Mouse (Mus musculus): ENCODE data around the gene Plgrkt. TPM values are rescaled to one million over a fixed set of nuclear protein-coding genes. Genes with fewer than 3 reads are reported as not detected.
"Not testable (repeated sequence)": the region's sequence is repeated elsewhere in the genome, so short reads cannot be mapped to it uniquely, and the experiment has no call there.

The Plgrkt gene
- 50.2 and 51.5 TPM in 2 replicates for polyA plus RNA-seq (2016; fragmentation: Nextera tagmentation; extraction: Ambion mirVana)

GRCm38 (mm10) chr19:29366969-29367622 lies at the start of gene Plgrkt, which contains the start of gene Cd274:
Gene Plgrkt (minus strand): TSS chr19:29367390.
Gene Cd274 (plus strand): TSS chr19:29367455.
- H3K4me1 ChIP-seq (replicated peaks): peaks cover 8% of the 10 kb centered on the region; the same call in 1 of the 2 replicates
- 3% methylated on average over 26 of the region's 26 CpGs for WGBS
- H3K4me3 ChIP-seq (replicated peaks): peak within 1 kb of the TSS; percentile 52
- peak within 1 kb of the TSS; percentile 87 for H3K4me2 ChIP-seq
- ATAC-seq (ENCODE audit: insufficient number of reproducible peaks, insufficient read depth, low FRiP score, low TSS enrichment, low read depth): no peak
- H3K36me3 ChIP-seq: no peaks in the 10 kb centered on the region
- H3K9ac ChIP-seq (replicated peaks): peak within 1 kb of the TSS; percentile 52
- peaks cover 11% of the 10 kb centered on the region; the same call in 1 of the 2 replicates for H3K27me3 ChIP-seq
- H3K9me3 ChIP-seq: no peaks in the 10 kb centered on the region
- H3K27ac ChIP-seq: no peak within 1 kb of the TSS

- Histone ChIP-seq H3K27ac (no peak overlapping the region), H3K36me3 (no peaks in the 10 kb centered on the region), H3K9me3 (no peaks in the 10 kb centered on the region), H3K27me3 (no peaks in the 10 kb centered on the region), H3K4me3 (replicated peaks) (no peak overlapping the region), H3K4me1 (replicated peaks) (peaks cover 6% of the 10 kb centered on the region; the same call in 1 of the 2 replicates), H3K9ac (replicated peaks) (no peak overlapping the region), H3K4me2 (no peak overlapping the region)
- no peak for ATAC-seq (ENCODE audit: insufficient number of reproducible peaks, insufficient read depth, low FRiP score, low TSS enrichment, low read depth)
- WGBS: 80% methylated on average over 3 of the region's 3 CpGs
Observed at GRCm38 (mm10) chr19:29416393-29416902, 49.3 kb upstream of the Plgrkt start.

- not testable (repeated sequence) for H3K4me3 ChIP-seq (replicated peaks); H3K4me2 ChIP-seq; H3K27ac ChIP-seq; H3K4me1 ChIP-seq (replicated peaks); H3K27me3 ChIP-seq; H3K36me3 ChIP-seq; H3K9ac ChIP-seq (replicated peaks); ATAC-seq (ENCODE audit: insufficient number of reproducible peaks, insufficient read depth, low FRiP score, low TSS enrichment, low read depth); H3K9me3 ChIP-seq
Observed at GRCm38 (mm10) chr19:29414917-29415316, 47.7 kb upstream of the Plgrkt start.

GRCm38 (mm10) chr19:29414513-29414912 lies 47.3 kb upstream of the Plgrkt start:
- 93% methylated on average over 3 of the region's 3 CpGs for WGBS
- H3K4me1 ChIP-seq (replicated peaks): peaks cover 6% of the 10 kb centered on the region; the same call in 1 of the 2 replicates
- H3K9me3 ChIP-seq: no peaks in the 10 kb centered on the region
- no peak overlapping the region for H3K4me3 ChIP-seq (replicated peaks)
- no peak overlapping the region for H3K4me2 ChIP-seq
- H3K36me3 ChIP-seq: no peaks in the 10 kb centered on the region
- no peaks in the 10 kb centered on the region for H3K27me3 ChIP-seq
- no peak overlapping the region for H3K27ac ChIP-seq
- no peak overlapping the region for H3K9ac ChIP-seq (replicated peaks)
- no peak for ATAC-seq (ENCODE audit: insufficient number of reproducible peaks, insufficient read depth, low FRiP score, low TSS enrichment, low read depth)

- Histone ChIP-seq H3K4me2 (no peak overlapping the region), H3K27me3 (no peaks in the 10 kb centered on the region), H3K4me1 (replicated peaks) (peaks cover 15% of the 10 kb centered on the region; the same call in 1 of the 2 replicates), H3K9me3 (no peaks in the 10 kb centered on the region), H3K36me3 (no peaks in the 10 kb centered on the region), H3K4me3 (replicated peaks) (no peak overlapping the region), H3K27ac (peak overlapping the region; percentile 85), H3K9ac (replicated peaks) (no peak overlapping the region)
- peak; percentile 78; the same call in 1 of the 2 replicates for ATAC-seq (ENCODE audit: insufficient number of reproducible peaks, insufficient read depth, low FRiP score, low TSS enrichment, low read depth)
- 48% methylated on average over 6 of the region's 6 CpGs for WGBS
Observed at GRCm38 (mm10) chr19:29412476-29413420, 45.6 kb upstream of the Plgrkt start.

- Histone ChIP-seq H3K27me3 (no peaks in the 10 kb centered on the region), H3K4me2 (no peak within 1 kb of the TSS), H3K9me3 (no peaks in the 10 kb centered on the region), H3K27ac (no peak within 1 kb of the TSS), H3K4me3 (replicated peaks) (no peak within 1 kb of the TSS), H3K36me3 (no peaks in the 10 kb centered on the region), H3K4me1 (replicated peaks) (peaks cover 28% of the 10 kb centered on the region), H3K9ac (replicated peaks) (no peak within 1 kb of the TSS)
- WGBS: 93% methylated on average over 4 of the region's 4 CpGs
- ATAC-seq (ENCODE audit: insufficient number of reproducible peaks, insufficient read depth, low FRiP score, low TSS enrichment, low read depth): no peak
Observed at GRCm38 (mm10) chr19:29410619-29411018, 43.4 kb upstream of the Plgrkt start, which contains the start of gene Pdcd1lg2. Gene Pdcd1lg2 (plus strand): TSS chr19:29410919.

GRCm38 (mm10) chr19:29406042-29407017 lies 39.1 kb upstream of the Plgrkt start:
- ATAC-seq (ENCODE audit: insufficient number of reproducible peaks, insufficient read depth, low FRiP score, low TSS enrichment, low read depth): no peak
- no peaks in the 10 kb centered on the region for H3K27me3 ChIP-seq
- H3K9me3 ChIP-seq: no peaks in the 10 kb centered on the region
- H3K36me3 ChIP-seq: no peaks in the 10 kb centered on the region
- H3K27ac ChIP-seq: no peak overlapping the region; the same call in 1 of the 2 replicates
- peak overlapping the region; percentile 9; the same call in 1 of the 2 replicates for H3K4me2 ChIP-seq
- peaks cover 35% of the 10 kb centered on the region for H3K4me1 ChIP-seq (replicated peaks)
- H3K4me3 ChIP-seq (replicated peaks): no peak overlapping the region
- H3K9ac ChIP-seq (replicated peaks): no peak overlapping the region; the same call in 1 of the 2 replicates
- WGBS: 42% methylated on average over 18 of the region's 18 CpGs

GRCm38 (mm10) chr19:29405388-29405787 lies 38.2 kb upstream of the Plgrkt start:
- Histone ChIP-seq H3K4me2 (no peak overlapping the region), H3K4me1 (replicated peaks) (peaks cover 35% of the 10 kb centered on the region), H3K4me3 (replicated peaks) (no peak overlapping the region), H3K9ac (replicated peaks) (no peak overlapping the region), H3K9me3 (no peaks in the 10 kb centered on the region), H3K36me3 (no peaks in the 10 kb centered on the region), H3K27ac (no peak overlapping the region), H3K27me3 (no peaks in the 10 kb centered on the region)
- no peak for ATAC-seq (ENCODE audit: insufficient number of reproducible peaks, insufficient read depth, low FRiP score, low TSS enrichment, low read depth)
- WGBS: 25% methylated on average over 2 of the region's 2 CpGs

GRCm38 (mm10) chr19:29403251-29403650 lies 36.1 kb upstream of the Plgrkt start:
- no peak overlapping the region for H3K4me3 ChIP-seq (replicated peaks)
- no peak for ATAC-seq (ENCODE audit: insufficient number of reproducible peaks, insufficient read depth, low FRiP score, low TSS enrichment, low read depth)
- H3K9me3 ChIP-seq: no peaks in the 10 kb centered on the region
- H3K9ac ChIP-seq (replicated peaks): no peak overlapping the region
- H3K4me1 ChIP-seq (replicated peaks): peaks cover 28% of the 10 kb centered on the region
- no peak overlapping the region for H3K27ac ChIP-seq
- 68% methylated on average over 4 of the region's 4 CpGs for WGBS
- H3K36me3 ChIP-seq: no peaks in the 10 kb centered on the region
- H3K27me3 ChIP-seq: no peaks in the 10 kb centered on the region
- H3K4me2 ChIP-seq: no peak overlapping the region

- peaks cover 25% of the 10 kb centered on the region for H3K4me1 ChIP-seq (replicated peaks)
- H3K27ac ChIP-seq: no peak overlapping the region
- no peak overlapping the region for H3K9ac ChIP-seq (replicated peaks)
- ATAC-seq (ENCODE audit: insufficient number of reproducible peaks, insufficient read depth, low FRiP score, low TSS enrichment, low read depth): no peak
- 0 out of 2 replicates have a peak, but pooled peaks cover 3% of the 10 kb centered on the region for H3K9me3 ChIP-seq
- no peaks in the 10 kb centered on the region for H3K27me3 ChIP-seq
- no peak overlapping the region for H3K4me3 ChIP-seq (replicated peaks)
- no peak overlapping the region for H3K4me2 ChIP-seq
- H3K36me3 ChIP-seq: no peaks in the 10 kb centered on the region
- 95% methylated on average over 4 of the region's 4 CpGs for WGBS
Observed at GRCm38 (mm10) chr19:29402621-29403020, 35.4 kb upstream of the Plgrkt start.

All from limb, embryonic 12.5 days (tissue).